In the genomic region with DNA sequence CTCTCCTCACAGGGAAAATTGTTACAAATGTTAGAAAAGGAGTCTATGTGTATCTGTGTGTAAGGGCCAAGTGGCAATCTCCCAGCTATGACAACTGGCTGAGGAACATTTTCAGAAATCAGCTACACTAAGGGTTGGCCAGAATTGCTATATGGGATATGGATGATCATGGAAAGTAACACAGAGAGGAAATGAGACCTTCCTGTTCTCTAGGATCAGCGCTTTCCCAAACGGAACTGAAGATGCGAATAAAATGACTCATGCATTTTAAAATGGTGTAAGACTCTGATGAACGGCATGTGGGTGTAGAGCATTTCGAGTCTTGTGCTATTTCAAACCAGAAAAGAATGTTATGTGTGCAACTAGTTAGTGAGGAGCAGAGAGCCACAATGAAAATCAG, we compare ENCODE assay signal across 20 mouse cellular contexts.
DNase-seq lines count a peak whose midpoint lies in the region.
"Had no signal": no experiment of that assay in that cellular context is flagged by ENCODE, and none has a peak within 500 bp of the region (broad histone marks: within the 10 kb centered on the region; RNA-seq: fewer than 3 reads in every experiment).

No protein-coding gene starts in this region.

- peak; percentile 38 to 68 for DNase-seq in frontal cortex, adult 2 months (ENCODE audit: extremely low spot score in 1 of 2, low spot score in 1 of 2)
- DNase-seq in frontal cortex, postnatal 14 days (ENCODE audit: low spot score in 2 of 2): no peak
- DNase-seq in left cerebral cortex, adult 11 months (ENCODE audit: low spot score): peak; percentile 33
- no peak for DNase-seq in left cerebral cortex, postnatal 4 days
- DNase-seq in left cerebral cortex, adult 18-20 months (ENCODE audit: low spot score in 2 of 2): peak; percentile 14 to 36
- peak; percentile 69 for DNase-seq in telencephalon, adult 2 months (ENCODE audit: low read depth, low spot score)
- DNase-seq in kidney, postnatal 14 days: no peak
- DNase-seq: adrenal gland, adult 8-10 months; cerebellum, adult 11 months; cerebellum, adult 9-10 months; cerebellum, postnatal 36 days; gastrocnemius, postnatal 25 days; heart, adult 11 months; heart, postnatal 36 days; kidney, adult 2 months; kidney, postnatal 4 days; liver; lung, adult 2 months; lung, postnatal 10 days; thymus, postnatal 14 days had no signal

- intact Hi-C loops in left cerebral cortex, postnatal 4 days (cut with DNase I): no loop called here

Comparison
In these comparisons a context has a peak if more than half of its experiments do, and no peak if none do; other contexts are left out.
1. DNase-seq: peak in frontal cortex, adult 2 months (2 of 2), left cerebral cortex, adult 11 months (single experiment), left cerebral cortex, adult 18-20 months (2 of 2) and telencephalon, adult 2 months (single experiment); none in frontal cortex, postnatal 14 days (0 of 2), left cerebral cortex, postnatal 4 days (single experiment) and kidney, postnatal 14 days (single experiment).